7 mouse cellular contexts compared by ENCODE assay signal in genomic region chrX:136203257-136203656, GRCm38 (mm10). TPM values are rescaled to one million over a fixed set of nuclear protein-coding genes. Genes with fewer than 3 reads are reported as not detected.
DNase-seq lines count a peak whose midpoint lies in the region; ATAC-seq and TF ChIP-seq lines count a peak whose summit lies in the region.

No protein-coding gene starts in this region.

- no peak for TF ChIP-seq CTCF in small intestine, adult 2 months (IDR thresholded peaks at IDR 0.05; ENCODE audit: extremely low read depth, insufficient read length, insufficient replicate concordance, low read depth, low read length)

- DNase-seq in lung, postnatal 4 days, result no peak
- no peak for DNase-seq in frontal cortex, postnatal 25 days (ENCODE audit: low spot score in 2 of 2)
- DNase-seq in adipocyte (ENCODE audit: low spot score), result no peak

- peak overlapping the region; percentile 40 for H3K4me3 ChIP-seq in lung, embryonic 15.5 days
- H3K4me3 ChIP-seq in forebrain, embryonic 12.5 days (replicated peaks), result peak overlapping the region; percentile 45
- peak overlapping the region; percentile 43 for H3K4me3 ChIP-seq in limb, embryonic 12.5 days (replicated peaks)
- H3K4me3 ChIP-seq in small intestine, adult 2 months (ENCODE audit: low read depth, low read length), result peak overlapping the region; percentile 45

- WGBS in lung, embryonic 15.5 days, result 15% methylated on average over 7 of the region's 7 CpGs
- WGBS in forebrain, embryonic 12.5 days, result 15% methylated on average over 7 of the region's 7 CpGs
- 27% methylated on average over 7 of the region's 7 CpGs for WGBS in limb, embryonic 12.5 days
- 27% methylated on average over 7 of the region's 7 CpGs for WGBS in small intestine, adult 2 months

- H3K4me2 ChIP-seq in lung, embryonic 15.5 days, result peak overlapping the region; percentile 58
- peak overlapping the region; percentile 52 for H3K4me2 ChIP-seq in forebrain, embryonic 12.5 days
- peak overlapping the region; percentile 59 for H3K4me2 ChIP-seq in limb, embryonic 12.5 days

- H3K4me1 ChIP-seq in lung, embryonic 15.5 days, result no peaks in the 10 kb centered on the region
- no peaks in the 10 kb centered on the region for H3K4me1 ChIP-seq in forebrain, embryonic 12.5 days
- H3K4me1 ChIP-seq in limb, embryonic 12.5 days (replicated peaks), result peaks cover 5% of the 10 kb centered on the region; the same call in 1 of the 2 replicates
- no peaks in the 10 kb centered on the region for H3K4me1 ChIP-seq in small intestine, adult 2 months (ENCODE audit: control insufficient read depth, insufficient read depth, insufficient read length, low read length)

- no peak overlapping the region for H3K27ac ChIP-seq in lung, embryonic 15.5 days
- H3K27ac ChIP-seq in forebrain, embryonic 12.5 days, result no peak overlapping the region
- no peak overlapping the region for H3K27ac ChIP-seq in limb, embryonic 12.5 days
- H3K27ac ChIP-seq in small intestine, adult 2 months (ENCODE audit: insufficient read depth, low read depth, low read length), result no peak overlapping the region

- H3K9me3 ChIP-seq in lung, embryonic 15.5 days, result no peaks in the 10 kb centered on the region
- H3K9me3 ChIP-seq in forebrain, embryonic 12.5 days, result no peaks in the 10 kb centered on the region
- H3K9me3 ChIP-seq in limb, embryonic 12.5 days, result no peaks in the 10 kb centered on the region

- no peak for TF ChIP-seq POLR2A in small intestine, adult 2 months (IDR thresholded peaks at IDR 0.05; ENCODE audit: low read depth, low read length)

- no peak overlapping the region for H3K9ac ChIP-seq in lung, embryonic 15.5 days
- peak overlapping the region; percentile 38 for H3K9ac ChIP-seq in forebrain, embryonic 12.5 days
- H3K9ac ChIP-seq in limb, embryonic 12.5 days (replicated peaks), result peak overlapping the region; percentile 27

- 0 out of 2 replicates have a peak, but pooled peaks cover 5% of the 10 kb centered on the region for H3K27me3 ChIP-seq in lung, embryonic 15.5 days
- peaks cover 12% of the 10 kb centered on the region for H3K27me3 ChIP-seq in forebrain, embryonic 12.5 days
- H3K27me3 ChIP-seq in limb, embryonic 12.5 days, result peaks cover 28% of the 10 kb centered on the region; the same call in 1 of the 2 replicates
- H3K27me3 ChIP-seq in small intestine, adult 2 months (ENCODE audit: control insufficient read depth, insufficient read depth, low read length), result no peaks in the 10 kb centered on the region

- no peak for ATAC-seq in lung, embryonic 15.5 days (ENCODE audit: borderline replicate concordance, extremely low read depth, low FRiP score, low TSS enrichment)
- no peak; the same call in 1 of the 2 replicates for ATAC-seq in forebrain, embryonic 12.5 days (ENCODE audit: low FRiP score)
- peak; percentile 37; the same call in 1 of the 2 replicates for ATAC-seq in limb, embryonic 12.5 days (ENCODE audit: insufficient number of reproducible peaks, insufficient read depth, low FRiP score, low TSS enrichment, low read depth)

- no peaks in the 10 kb centered on the region for H3K36me3 ChIP-seq in lung, embryonic 15.5 days
- H3K36me3 ChIP-seq in forebrain, embryonic 12.5 days (replicated peaks), result no peaks in the 10 kb centered on the region
- H3K36me3 ChIP-seq in limb, embryonic 12.5 days, result no peaks in the 10 kb centered on the region
- H3K36me3 ChIP-seq in small intestine, adult 2 months (ENCODE audit: control insufficient read depth, insufficient read depth, low read length), result no peaks in the 10 kb centered on the region

RNA-seq across cellular contexts. Expression of gene Tceal5, which starts 0.4 kb away (rescaled TPM):
- polyA plus RNA-seq in lung, embryonic 15.5 days (2015; fragmentation: Nextera tagmentation; extraction: Ambion mirVana), result 3.3 and 3.5 TPM in 2 replicates
- 10.4 and 11.1 TPM in 2 replicates for polyA plus RNA-seq in forebrain, embryonic 12.5 days (2016; fragmentation: Nextera tagmentation; extraction: Ambion mirVana)
- polyA plus RNA-seq in limb, embryonic 12.5 days (2016; fragmentation: Nextera tagmentation; extraction: Ambion mirVana), result 12.7 and 13.8 TPM in 2 replicates
- 0.15 TPM in 1 of 2 replicates, not detected in the other for polyA plus RNA-seq in small intestine, adult 2 months (2012; rRNA removed)

RNA-seq across cellular contexts. Expression of gene Tceal7, which starts 11.3 kb away (rescaled TPM):
- polyA plus RNA-seq in lung, embryonic 15.5 days (2015; fragmentation: Nextera tagmentation; extraction: Ambion mirVana), result 1.5 and 3.8 TPM in 2 replicates
- polyA plus RNA-seq in forebrain, embryonic 12.5 days (2016; fragmentation: Nextera tagmentation; extraction: Ambion mirVana), result 0.76 and 1.5 TPM in 2 replicates
- polyA plus RNA-seq in limb, embryonic 12.5 days (2016; fragmentation: Nextera tagmentation; extraction: Ambion mirVana), result 10.1 and 12.7 TPM in 2 replicates
- polyA plus RNA-seq in small intestine, adult 2 months (2012; rRNA removed), result not detected in 2 replicates

RNA-seq across cellular contexts. Expression of gene Bex1, which starts 12.1 kb away (rescaled TPM):
- 85.4 and 99.2 TPM in 2 replicates for polyA plus RNA-seq in lung, embryonic 15.5 days (2015; fragmentation: Nextera tagmentation; extraction: Ambion mirVana)
- polyA plus RNA-seq in forebrain, embryonic 12.5 days (2016; fragmentation: Nextera tagmentation; extraction: Ambion mirVana), result 131 and 138 TPM in 2 replicates
- 91.8 and 92.3 TPM in 2 replicates for polyA plus RNA-seq in limb, embryonic 12.5 days (2016; fragmentation: Nextera tagmentation; extraction: Ambion mirVana)
- polyA plus RNA-seq in small intestine, adult 2 months (2012; rRNA removed), result 0.15 and 1.9 TPM in 2 replicates

RNA-seq across cellular contexts. Expression of gene Tceal8, which starts 31.1 kb away (rescaled TPM):
- polyA plus RNA-seq in lung, embryonic 15.5 days (2015; fragmentation: Nextera tagmentation; extraction: Ambion mirVana), result 193 and 198 TPM in 2 replicates
- 145 and 152 TPM in 2 replicates for polyA plus RNA-seq in forebrain, embryonic 12.5 days (2016; fragmentation: Nextera tagmentation; extraction: Ambion mirVana)
- polyA plus RNA-seq in limb, embryonic 12.5 days (2016; fragmentation: Nextera tagmentation; extraction: Ambion mirVana), result 189 and 197 TPM in 2 replicates
- polyA plus RNA-seq in small intestine, adult 2 months (2012; rRNA removed), result 0.08 and 0.61 TPM in 2 replicates

RNA-seq across cellular contexts. Expression of gene Tceal9, which starts 41.6 kb away (rescaled TPM):
- 621 and 638 TPM in 2 replicates for polyA plus RNA-seq in lung, embryonic 15.5 days (2015; fragmentation: Nextera tagmentation; extraction: Ambion mirVana)
- polyA plus RNA-seq in forebrain, embryonic 12.5 days (2016; fragmentation: Nextera tagmentation; extraction: Ambion mirVana), result 411 and 412 TPM in 2 replicates
- 680 and 686 TPM in 2 replicates for polyA plus RNA-seq in limb, embryonic 12.5 days (2016; fragmentation: Nextera tagmentation; extraction: Ambion mirVana)
- polyA plus RNA-seq in small intestine, adult 2 months (2012; rRNA removed), result 2.4 and 3.0 TPM in 2 replicates

Comparison
In these comparisons a context has a peak if more than half of its experiments do, and no peak if none do; other contexts are left out.
1. RNA of gene Bex1, which starts 12.1 kb away (polyA plus RNA-seq): 131 to 138 TPM in forebrain, embryonic 12.5 days, 91.8 to 92.3 TPM in limb, embryonic 12.5 days and 85.4 to 99.2 TPM in lung, embryonic 15.5 days; 0.15 to 1.9 TPM in small intestine, adult 2 months; every median in the first group is over 10 times any median in the second.
2. Peak in every context shown above with its lines, with median percentiles within 50 percentile points of each other: H3K4me2 ChIP-seq and H3K4me3 ChIP-seq.